Mouse (Mus musculus): ENCODE measurements around the gene Stpg3. TPM values are rescaled to one million over a fixed set of nuclear protein-coding genes. Genes with fewer than 3 reads are reported as not detected.
A peak's percentile ranks its signal among the peaks of the same experiment; 100 is the strongest.

The Stpg3 gene
- polyA plus RNA-seq, 1 experiment from 2014 or later = not detected

DNA sequence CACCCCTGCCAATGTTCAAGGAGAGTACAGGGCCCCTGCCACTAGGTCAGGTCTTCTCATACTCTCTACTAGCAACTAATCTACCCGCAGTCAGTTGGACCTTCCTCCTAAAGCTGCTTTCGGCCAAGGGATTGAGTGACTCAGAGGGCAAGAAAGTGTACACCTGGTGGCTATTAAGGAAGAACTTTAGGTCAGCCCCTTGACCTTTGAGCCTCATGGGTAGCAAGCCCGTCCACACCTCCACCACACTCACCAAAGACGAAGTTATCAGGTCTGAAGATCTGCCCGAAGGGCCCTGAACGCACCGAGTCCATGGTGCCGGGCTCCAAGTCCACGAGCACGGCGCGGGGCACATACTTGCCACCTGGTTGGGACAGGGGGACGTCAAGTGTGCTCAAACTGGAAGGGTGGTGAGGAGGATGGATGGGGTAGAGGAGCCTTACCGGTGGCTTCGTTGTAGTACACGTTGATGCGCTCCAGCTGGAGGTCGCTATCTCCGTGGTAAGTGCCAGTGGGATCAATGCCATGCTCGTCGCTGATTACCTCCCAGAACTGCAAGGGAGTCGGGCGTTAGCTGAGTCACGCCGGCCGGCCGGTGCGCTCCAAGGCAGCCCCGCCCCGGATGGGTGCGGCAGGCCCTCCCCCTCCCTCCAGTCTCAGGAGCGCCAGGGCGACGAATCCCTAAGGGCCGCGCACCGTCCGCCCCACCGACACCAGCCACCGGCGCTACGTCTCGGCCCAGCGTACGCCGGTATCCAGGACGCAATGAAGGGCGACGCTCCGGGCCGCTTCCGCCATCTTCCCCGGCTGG is 9.4 kb upstream of the Stpg3 start:
- ATAC-seq = peak; percentile 17

DNA sequence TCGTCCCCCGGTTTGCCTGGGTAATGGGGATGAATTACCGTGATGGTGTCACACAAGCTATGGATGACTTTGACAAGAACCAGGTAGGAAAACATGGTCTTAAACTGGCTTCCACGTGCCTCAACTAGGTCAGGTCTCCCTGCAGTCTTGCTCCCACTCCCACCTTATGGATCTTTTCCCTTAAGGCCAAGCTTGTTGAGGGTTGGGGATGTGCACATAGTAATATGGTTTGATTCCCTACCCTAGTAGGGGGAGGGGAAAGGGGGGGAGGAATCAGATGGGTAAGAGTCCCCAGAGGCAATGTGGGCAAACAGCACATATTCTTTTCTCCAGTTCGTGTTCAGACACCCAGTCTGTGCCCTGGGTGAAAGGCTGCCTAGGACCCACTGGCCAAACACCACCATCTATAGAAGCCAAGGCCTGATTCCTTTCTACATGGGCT is 6.9 kb upstream of the Stpg3 start:
- Histone ChIP-seq H3K4me2 (ENCODE audit: low read length) (no peak overlapping the region), H3K27me3 (replicated peaks; ENCODE audit: control insufficient read depth, insufficient read depth, low read length) (no peaks in the 10 kb centered on the region), H3K4me1 (replicated peaks; ENCODE audit: control insufficient read depth, insufficient read depth, low read length) (peaks cover 14% of the 10 kb centered on the region), H3K27ac (ENCODE audit: low read length) (no peak overlapping the region), H3K4me3 (replicated peaks; ENCODE audit: low read length) (no peak overlapping the region), H3K9me3 (ENCODE audit: control insufficient read depth, low read length) (no peaks in the 10 kb centered on the region), H3K9ac (replicated peaks; ENCODE audit: low read depth, low read length) (no peak overlapping the region), H3K36me3 (ENCODE audit: control insufficient read depth, insufficient read depth) (no peaks in the 10 kb centered on the region)
- 74% methylated on average over 5 of the region's 5 CpGs for WGBS
- no peak for ATAC-seq

More for the DNA sequence above, 9.4 kb upstream of the Stpg3 start:
- no peaks in the 10 kb centered on the region for H3K27me3 ChIP-seq (replicated peaks; ENCODE audit: control insufficient read depth, insufficient read depth, low read length)
- WGBS = 3% methylated on average over 47 of the region's 53 CpGs
- H3K9ac ChIP-seq (replicated peaks; ENCODE audit: low read depth, low read length) = peak overlapping the region; percentile 81
- peak overlapping the region; percentile 64 for H3K4me2 ChIP-seq (ENCODE audit: low read length)
- peak overlapping the region; percentile 90 for H3K27ac ChIP-seq (ENCODE audit: low read length)
- H3K9me3 ChIP-seq (ENCODE audit: control insufficient read depth, low read length) = no peaks in the 10 kb centered on the region
- peak overlapping the region; percentile 93 for H3K4me3 ChIP-seq (replicated peaks; ENCODE audit: low read length)
- H3K4me1 ChIP-seq (replicated peaks; ENCODE audit: control insufficient read depth, insufficient read depth, low read length) = peaks cover 16% of the 10 kb centered on the region
- no peaks in the 10 kb centered on the region for H3K36me3 ChIP-seq (ENCODE audit: control insufficient read depth, insufficient read depth)

DNA sequence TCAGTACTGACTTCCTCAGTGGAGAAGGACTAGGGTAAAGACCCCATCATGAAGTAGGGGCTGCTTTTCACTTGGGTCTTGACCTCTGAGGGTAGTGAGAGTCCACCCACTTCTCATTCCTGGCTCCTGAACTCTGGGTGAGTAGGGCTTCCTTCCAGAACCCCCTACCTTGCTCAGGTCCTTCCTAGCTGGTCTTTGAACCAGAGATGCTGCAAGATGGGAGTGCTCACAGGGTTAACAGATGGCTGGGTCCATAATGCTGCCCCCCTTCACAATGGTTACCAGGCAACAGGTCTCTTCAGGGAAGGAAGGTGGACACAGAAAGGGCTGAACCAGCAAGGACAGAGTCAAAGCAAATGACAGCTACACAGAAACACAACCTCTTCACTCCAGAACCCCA is 4.0 kb upstream of the Stpg3 start, which contains the start of gene Fam166a:
Gene Fam166a (plus strand): TSS at position 301 of the 400 bp plus-strand sequence.
- Histone ChIP-seq H3K4me1 (replicated peaks; ENCODE audit: control insufficient read depth, insufficient read depth, low read length) (peaks cover 4% of the 10 kb centered on the region), H3K9ac (replicated peaks; ENCODE audit: low read depth, low read length) (no peak within 1 kb of the TSS), H3K9me3 (ENCODE audit: control insufficient read depth, low read length) (no peaks in the 10 kb centered on the region), H3K4me3 (replicated peaks; ENCODE audit: low read length) (no peak within 1 kb of the TSS), H3K27me3 (replicated peaks; ENCODE audit: control insufficient read depth, insufficient read depth, low read length) (0 out of 2 replicates have a peak, but pooled peaks cover 4% of the 10 kb centered on the region), H3K27ac (ENCODE audit: low read length) (no peak within 1 kb of the TSS), H3K4me2 (ENCODE audit: low read length) (no peak within 1 kb of the TSS), H3K36me3 (ENCODE audit: control insufficient read depth, insufficient read depth) (no peaks in the 10 kb centered on the region)
- no peak for ATAC-seq

DNA sequence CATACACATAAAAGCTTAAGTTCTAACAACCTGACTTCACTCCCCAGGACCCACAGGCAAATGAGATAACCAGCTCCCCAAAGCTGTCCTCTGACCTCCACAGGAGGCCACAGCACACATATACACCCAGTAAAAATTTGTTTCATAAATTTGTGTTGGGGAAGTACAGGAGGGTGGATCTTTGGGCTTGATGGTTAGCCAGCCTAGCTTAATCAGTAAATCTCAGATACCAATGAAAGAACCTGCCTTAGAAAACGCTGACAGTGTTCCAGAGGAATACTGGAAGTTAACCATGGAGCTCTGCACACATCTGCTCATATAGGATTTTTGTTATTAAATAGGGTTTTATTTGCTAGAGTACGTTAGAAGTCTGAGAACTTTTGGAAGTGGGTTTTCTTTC is 3.2 kb upstream of the Stpg3 start:
- Histone ChIP-seq H3K4me2 (ENCODE audit: low read length) (no peak overlapping the region), H3K36me3 (ENCODE audit: control insufficient read depth, insufficient read depth) (no peaks in the 10 kb centered on the region), H3K27ac (ENCODE audit: low read length) (no peak overlapping the region), H3K9ac (replicated peaks; ENCODE audit: low read depth, low read length) (no peak overlapping the region), H3K4me1 (replicated peaks; ENCODE audit: control insufficient read depth, insufficient read depth, low read length) (no peaks in the 10 kb centered on the region), H3K27me3 (replicated peaks; ENCODE audit: control insufficient read depth, insufficient read depth, low read length) (0 out of 2 replicates have a peak, but pooled peaks cover 4% of the 10 kb centered on the region), H3K9me3 (ENCODE audit: control insufficient read depth, low read length) (no peaks in the 10 kb centered on the region), H3K4me3 (replicated peaks; ENCODE audit: low read length) (no peak overlapping the region)
- 70% methylated on average over 2 of the region's 2 CpGs for WGBS
- no peak for ATAC-seq

DNA sequence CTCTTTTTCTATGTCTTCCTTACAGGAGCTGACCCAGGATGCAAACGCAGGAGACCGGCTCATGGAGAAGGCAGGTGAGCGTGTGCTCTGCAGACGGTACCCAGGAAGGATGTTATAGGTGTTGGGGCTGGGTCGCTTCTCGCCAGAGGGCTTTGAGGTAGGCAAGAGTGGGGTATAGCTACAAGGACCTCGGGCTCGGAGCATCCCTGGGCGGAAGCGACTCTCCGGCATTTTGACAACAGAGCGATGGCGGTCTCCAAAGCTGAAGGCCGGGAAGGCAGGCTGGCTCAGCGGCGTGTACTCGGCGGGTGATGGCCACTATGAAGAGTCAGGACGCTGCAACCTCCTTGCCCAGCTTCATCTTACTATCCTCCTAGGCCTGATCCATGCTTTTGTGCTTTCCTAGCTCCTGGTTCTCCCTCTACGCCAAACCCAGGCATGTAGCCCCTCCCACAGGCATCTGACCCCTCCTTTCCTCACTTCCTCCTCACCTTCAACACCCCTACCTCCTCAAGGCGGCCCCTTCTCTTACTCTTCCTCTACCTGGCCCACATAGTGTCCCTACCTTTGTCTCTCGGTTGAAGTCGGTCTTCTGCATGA is 1.1 kb downstream of the Stpg3 start:
- Histone ChIP-seq H3K4me1 (replicated peaks; ENCODE audit: control insufficient read depth, insufficient read depth, low read length) (peaks cover 15% of the 10 kb centered on the region), H3K9ac (replicated peaks; ENCODE audit: low read depth, low read length) (no peak overlapping the region), H3K36me3 (ENCODE audit: control insufficient read depth, insufficient read depth) (no peaks in the 10 kb centered on the region), H3K9me3 (ENCODE audit: control insufficient read depth, low read length) (no peaks in the 10 kb centered on the region), H3K27me3 (replicated peaks; ENCODE audit: control insufficient read depth, insufficient read depth, low read length) (0 out of 2 replicates have a peak, but pooled peaks cover 4% of the 10 kb centered on the region), H3K4me3 (replicated peaks; ENCODE audit: low read length) (no peak overlapping the region), H3K4me2 (ENCODE audit: low read length) (no peak overlapping the region), H3K27ac (ENCODE audit: low read length) (no peak overlapping the region)
- ATAC-seq = no peak
- WGBS = 65% methylated on average over 23 of the region's 23 CpGs

DNA sequence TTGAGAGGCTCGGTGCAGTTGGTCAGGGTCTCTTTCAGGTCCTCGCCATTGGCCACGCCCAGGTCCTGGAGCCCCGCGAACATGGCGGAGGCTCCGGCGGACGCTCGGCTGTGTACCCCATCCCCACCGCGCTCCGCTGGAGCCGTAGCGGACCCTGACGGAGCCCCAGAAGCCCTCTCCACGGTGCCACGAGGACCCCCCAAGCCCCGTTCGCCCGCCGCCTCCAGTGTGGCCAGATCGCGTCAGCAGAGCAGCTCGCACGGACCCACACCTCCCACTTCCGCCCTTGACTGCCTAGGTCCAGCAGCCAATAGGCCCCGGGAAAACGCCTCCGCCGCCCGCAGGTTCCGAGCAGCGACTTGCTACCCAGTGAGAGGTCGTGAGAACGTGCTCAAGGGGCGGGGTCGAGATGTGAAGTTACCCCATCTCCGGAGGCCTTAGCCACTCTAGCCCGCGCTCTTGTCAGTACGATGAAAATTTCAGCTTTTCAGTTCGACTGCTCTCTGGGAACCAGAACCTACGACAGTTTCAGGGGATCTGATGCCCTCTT is 3.2 kb downstream of the Stpg3 start, which contains the start of gene Nelfb:
Gene Nelfb (minus strand): TSS at position 369 of the 550 bp plus-strand sequence.
- 0 out of 2 replicates have a peak, but pooled peaks cover 4% of the 10 kb centered on the region for H3K27me3 ChIP-seq (replicated peaks; ENCODE audit: control insufficient read depth, insufficient read depth, low read length)
- under 1% methylated on average over 44 of the region's 44 CpGs for WGBS

DNA sequence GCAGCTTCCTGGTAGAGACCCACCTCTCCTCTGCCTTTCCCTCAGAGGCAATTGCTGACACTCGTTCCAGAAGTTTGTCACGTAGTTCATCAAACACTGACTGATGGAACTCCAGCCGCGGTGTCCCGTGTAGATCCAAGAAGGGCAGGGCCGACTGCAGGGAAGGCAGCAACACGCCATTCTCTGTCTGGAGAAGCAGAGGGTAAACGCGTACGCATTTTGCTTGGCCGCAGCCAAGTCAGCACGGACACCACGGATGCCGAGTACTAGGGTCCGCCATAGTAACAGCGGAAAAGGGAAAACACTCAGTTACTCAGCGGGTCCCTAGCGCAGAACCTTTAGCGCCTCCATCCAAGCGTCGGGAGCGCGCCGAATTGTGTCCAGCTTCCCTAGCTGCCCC is 3.8 kb downstream of the Stpg3 start:
- no peaks in the 10 kb centered on the region for H3K9me3 ChIP-seq (ENCODE audit: control insufficient read depth, low read length)
- peak overlapping the region; percentile 76 for H3K4me2 ChIP-seq (ENCODE audit: low read length)
- peak; percentile 41 for ATAC-seq
- H3K27ac ChIP-seq (ENCODE audit: low read length) = peak overlapping the region; percentile 82
- WGBS = under 1% methylated on average over 24 of the region's 24 CpGs
- H3K4me3 ChIP-seq (replicated peaks; ENCODE audit: low read length) = peak overlapping the region; percentile 88
- H3K27me3 ChIP-seq (replicated peaks; ENCODE audit: control insufficient read depth, insufficient read depth, low read length) = 0 out of 2 replicates have a peak, but pooled peaks cover under 1% of the 10 kb centered on the region
- peaks cover 15% of the 10 kb centered on the region for H3K4me1 ChIP-seq (replicated peaks; ENCODE audit: control insufficient read depth, insufficient read depth, low read length)
- peak overlapping the region; percentile 95 for H3K9ac ChIP-seq (replicated peaks; ENCODE audit: low read depth, low read length)
- peaks cover 2% of the 10 kb centered on the region; the same call in 1 of the 2 replicates for H3K36me3 ChIP-seq (ENCODE audit: control insufficient read depth, insufficient read depth)

More for the DNA sequence above, 3.2 kb downstream of the Stpg3 start, which contains the start of gene Nelfb:
- peak within 1 kb of the TSS; percentile 76 for H3K4me2 ChIP-seq (ENCODE audit: low read length)
- H3K27ac ChIP-seq (ENCODE audit: low read length) = peak within 1 kb of the TSS; percentile 82
- H3K9ac ChIP-seq (replicated peaks; ENCODE audit: low read depth, low read length) = peak within 1 kb of the TSS; percentile 95
- peak; percentile 93 for ATAC-seq
- peaks cover 15% of the 10 kb centered on the region for H3K4me1 ChIP-seq (replicated peaks; ENCODE audit: control insufficient read depth, insufficient read depth, low read length)
- no peaks in the 10 kb centered on the region for H3K36me3 ChIP-seq (ENCODE audit: control insufficient read depth, insufficient read depth)
- H3K9me3 ChIP-seq (ENCODE audit: control insufficient read depth, low read length) = no peaks in the 10 kb centered on the region
- peak within 1 kb of the TSS; percentile 88 for H3K4me3 ChIP-seq (replicated peaks; ENCODE audit: low read length)

DNA sequence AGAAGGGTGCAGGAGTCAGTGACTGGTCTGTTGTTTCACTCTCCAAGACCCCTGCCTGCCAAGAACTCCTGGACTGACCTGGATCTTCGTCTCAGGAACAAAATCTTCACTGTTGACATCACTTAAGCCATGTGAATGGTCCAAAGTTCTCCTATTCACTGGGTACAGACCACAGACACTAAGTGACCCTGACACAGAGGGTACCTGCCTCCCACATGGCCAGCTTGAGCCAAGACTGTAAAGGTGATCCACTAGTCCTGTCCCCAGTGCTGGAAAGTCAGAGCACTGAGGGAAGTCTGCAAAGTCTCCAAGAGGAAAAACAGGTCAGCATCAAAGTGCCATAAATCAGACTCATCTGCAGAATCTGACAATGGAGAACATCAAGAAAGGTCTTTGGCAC is 6.8 kb downstream of the Stpg3 start:
- Histone ChIP-seq H3K36me3 (ENCODE audit: control insufficient read depth, insufficient read depth) (peaks cover 5% of the 10 kb centered on the region; the same call in 1 of the 2 replicates), H3K4me3 (replicated peaks; ENCODE audit: low read length) (no peak overlapping the region), H3K9me3 (ENCODE audit: control insufficient read depth, low read length) (no peaks in the 10 kb centered on the region), H3K9ac (replicated peaks; ENCODE audit: low read depth, low read length) (no peak overlapping the region), H3K4me2 (ENCODE audit: low read length) (no peak overlapping the region), H3K27me3 (replicated peaks; ENCODE audit: control insufficient read depth, insufficient read depth, low read length) (no peaks in the 10 kb centered on the region), H3K27ac (ENCODE audit: low read length) (no peak overlapping the region), H3K4me1 (replicated peaks; ENCODE audit: control insufficient read depth, insufficient read depth, low read length) (peaks cover 15% of the 10 kb centered on the region)
- WGBS = 73% methylated on average over 1 of the region's 1 CpGs
- no peak for ATAC-seq

DNA sequence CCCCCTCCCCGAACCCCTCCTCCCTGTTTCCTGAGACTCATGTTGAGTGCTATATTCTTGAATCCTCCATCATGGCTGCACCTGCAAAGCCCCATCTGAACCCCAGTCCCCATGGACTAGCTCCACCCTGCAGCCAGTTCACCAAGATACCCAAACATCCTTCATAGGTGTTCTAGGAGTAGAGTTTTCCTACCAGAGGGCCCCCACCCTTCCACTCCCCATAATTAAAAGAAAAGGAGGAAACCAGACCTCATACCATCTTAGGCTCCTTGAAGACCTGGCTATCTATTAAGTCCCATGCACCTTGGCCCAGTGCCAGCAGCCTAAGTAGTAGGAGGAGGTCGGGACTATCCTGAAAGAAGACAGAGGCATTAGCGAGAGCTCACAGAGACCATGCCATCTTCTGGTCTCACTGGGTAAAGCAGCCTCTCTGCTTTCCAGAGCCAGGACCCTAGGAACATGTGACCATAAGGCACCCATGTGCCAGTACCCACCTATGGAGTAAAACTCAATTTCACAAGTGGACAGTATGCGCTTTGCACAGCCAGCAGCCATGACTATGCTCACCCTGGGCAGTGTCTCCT is 10.7 kb downstream of the Stpg3 start:
- 56% methylated on average over 4 of the region's 4 CpGs for WGBS
- Histone ChIP-seq H3K27me3 (replicated peaks; ENCODE audit: control insufficient read depth, insufficient read depth, low read length) (no peaks in the 10 kb centered on the region), H3K36me3 (ENCODE audit: control insufficient read depth, insufficient read depth) (peaks cover 21% of the 10 kb centered on the region), H3K9ac (replicated peaks; ENCODE audit: low read depth, low read length) (no peak overlapping the region), H3K4me3 (replicated peaks; ENCODE audit: low read length) (no peak overlapping the region), H3K27ac (ENCODE audit: low read length) (no peak overlapping the region), H3K4me1 (replicated peaks; ENCODE audit: control insufficient read depth, insufficient read depth, low read length) (no peaks in the 10 kb centered on the region), H3K4me2 (ENCODE audit: low read length) (no peak overlapping the region), H3K9me3 (ENCODE audit: control insufficient read depth, low read length) (no peaks in the 10 kb centered on the region)
- no peak for ATAC-seq

Measured in forebrain, embryonic 16.5 days (tissue).